23 mouse cellular contexts compared by ENCODE assay signal in the genomic region with DNA sequence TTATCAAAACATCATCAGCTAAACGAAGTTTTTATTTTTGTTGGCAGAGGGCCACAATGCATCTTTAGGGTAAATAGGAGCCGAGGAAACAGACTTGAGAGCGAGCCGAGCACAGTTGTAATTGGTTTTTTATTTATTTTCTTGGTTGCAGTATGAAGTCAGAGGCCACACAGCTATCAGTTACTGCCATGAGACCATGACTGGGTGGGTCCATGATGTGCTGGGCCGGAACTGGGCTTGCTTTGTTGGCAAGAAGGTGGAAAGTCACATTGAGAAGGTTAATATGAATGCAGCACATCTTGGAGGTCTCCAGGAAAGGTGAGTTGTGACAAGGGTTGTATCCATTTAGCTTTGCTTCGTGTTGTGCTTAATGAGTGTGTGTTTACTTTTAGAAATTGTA.
"Had no signal": no experiment of that assay in that cellular context is flagged by ENCODE, and none has a peak within 500 bp of the region (broad histone marks: within the 10 kb centered on the region; RNA-seq: fewer than 3 reads in every experiment).

No protein-coding gene starts in this region.

- H3K4me3 ChIP-seq: intestine, embryonic 15.5 days; kidney, embryonic 15.5 days; left cerebral cortex, adult 2 months; limb, embryonic 12.5 days; limb, embryonic 15.5 days; lung, embryonic 15.5 days; midbrain, embryonic 12.5 days; myocyte; neural tube, embryonic 13.5 days; stomach, embryonic 15.5 days had no signal

- H3K4me1 ChIP-seq: intestine, embryonic 15.5 days; kidney, embryonic 15.5 days; limb, embryonic 15.5 days; lung, embryonic 15.5 days; neural tube, embryonic 13.5 days; stomach, embryonic 15.5 days had no signal

- H3K9me3 ChIP-seq: intestine, embryonic 15.5 days; kidney, embryonic 15.5 days; limb, embryonic 12.5 days; limb, embryonic 15.5 days; lung, embryonic 15.5 days; midbrain, embryonic 12.5 days; neural tube, embryonic 13.5 days; stomach, embryonic 15.5 days had no signal

- H3K36me3 ChIP-seq: intestine, embryonic 15.5 days; limb, embryonic 12.5 days; limb, embryonic 15.5 days; midbrain, embryonic 12.5 days; neural tube, embryonic 13.5 days; stomach, embryonic 15.5 days had no signal

- DNase-seq: kidney, adult 11 months; kidney, adult 8-10 months; kidney, postnatal 10 days; kidney, postnatal 36 days; layer of hippocampus, postnatal 36 days; lung, postnatal 10 days; lung, postnatal 4 days; retina, postnatal 1 day; right cerebral cortex, postnatal 25 days; spleen, adult 18-20 months; thymus, postnatal 14 days; thymus, postnatal 4 days had no signal

- H3K9ac ChIP-seq: intestine, embryonic 15.5 days; kidney, embryonic 15.5 days; limb, embryonic 12.5 days; limb, embryonic 15.5 days; lung, embryonic 15.5 days; midbrain, embryonic 12.5 days; neural tube, embryonic 13.5 days; stomach, embryonic 15.5 days had no signal

- ATAC-seq: intestine, embryonic 15.5 days; midbrain, embryonic 16.5 days had no signal

- H3K4me2 ChIP-seq: intestine, embryonic 15.5 days; kidney, embryonic 15.5 days; limb, embryonic 12.5 days; limb, embryonic 15.5 days; lung, embryonic 15.5 days; midbrain, embryonic 12.5 days; neural tube, embryonic 13.5 days; stomach, embryonic 15.5 days had no signal

- H3K27ac ChIP-seq: intestine, embryonic 15.5 days; kidney, embryonic 15.5 days; left cerebral cortex, adult 2 months; limb, embryonic 12.5 days; limb, embryonic 15.5 days; lung, embryonic 15.5 days; midbrain, embryonic 12.5 days; neural tube, embryonic 13.5 days; stomach, embryonic 15.5 days had no signal

- H3K27me3 ChIP-seq: intestine, embryonic 15.5 days; kidney, embryonic 15.5 days; limb, embryonic 12.5 days; limb, embryonic 15.5 days; lung, embryonic 15.5 days; midbrain, embryonic 12.5 days; neural tube, embryonic 13.5 days; stomach, embryonic 15.5 days had no signal
